Mouse (Mus musculus) CD8-positive naive resting alpha-beta T cell, adult 2 months (primary cell): Measurements from ENCODE around the gene Zdhhc7.

Experiments
- DNase-seq, 2 experiments: peaks; one replicate each; pipeline ENCODE4 v3.0.0; 2022; ENCODE audit warnings: low read depth in 2 of 2, low spot score in 2 of 2

Gene Zdhhc7

DNA sequence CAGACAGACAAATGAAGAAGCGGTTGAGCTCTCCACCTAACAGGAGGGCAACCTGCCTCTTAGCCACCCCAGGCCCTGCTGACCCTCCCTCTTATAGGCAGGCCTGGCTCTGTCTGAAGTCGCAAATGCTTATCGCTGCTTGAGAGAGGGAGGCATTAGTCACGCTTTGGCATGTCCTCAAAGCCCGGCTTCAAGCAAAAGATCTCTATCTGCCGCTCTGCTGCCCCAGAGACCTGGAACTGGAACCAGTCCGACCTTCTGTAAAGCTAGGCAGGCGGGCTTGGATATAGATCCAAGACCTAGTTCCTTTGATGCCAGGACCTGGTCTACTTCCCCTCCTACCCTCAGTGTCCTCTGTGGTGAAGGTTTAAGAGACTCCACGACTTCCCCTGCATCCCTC lies 29.0 kb downstream of the Zdhhc7 start:
- no peak for DNase-seq

DNA sequence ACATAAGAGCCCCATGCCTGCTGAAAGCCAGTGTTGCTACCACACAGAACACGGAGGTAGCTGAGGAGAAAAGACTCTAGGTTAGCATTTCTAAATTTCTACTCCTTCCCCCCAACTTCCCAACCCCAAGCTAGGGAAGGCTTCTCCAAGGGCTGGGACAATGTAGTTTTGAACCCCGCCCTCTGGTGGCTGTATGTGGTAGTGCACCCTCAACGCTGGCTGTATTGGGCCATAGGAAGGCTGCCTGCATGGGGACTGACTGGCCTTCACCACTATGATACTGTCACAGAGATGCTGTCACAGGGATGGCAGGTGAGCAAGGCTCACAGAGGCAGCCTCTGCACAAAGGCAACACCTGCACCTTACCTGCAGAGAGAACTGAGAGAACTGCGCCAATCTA lies 29.6 kb downstream of the Zdhhc7 start:
- peak; percentile 58 to 64 for DNase-seq

DNA sequence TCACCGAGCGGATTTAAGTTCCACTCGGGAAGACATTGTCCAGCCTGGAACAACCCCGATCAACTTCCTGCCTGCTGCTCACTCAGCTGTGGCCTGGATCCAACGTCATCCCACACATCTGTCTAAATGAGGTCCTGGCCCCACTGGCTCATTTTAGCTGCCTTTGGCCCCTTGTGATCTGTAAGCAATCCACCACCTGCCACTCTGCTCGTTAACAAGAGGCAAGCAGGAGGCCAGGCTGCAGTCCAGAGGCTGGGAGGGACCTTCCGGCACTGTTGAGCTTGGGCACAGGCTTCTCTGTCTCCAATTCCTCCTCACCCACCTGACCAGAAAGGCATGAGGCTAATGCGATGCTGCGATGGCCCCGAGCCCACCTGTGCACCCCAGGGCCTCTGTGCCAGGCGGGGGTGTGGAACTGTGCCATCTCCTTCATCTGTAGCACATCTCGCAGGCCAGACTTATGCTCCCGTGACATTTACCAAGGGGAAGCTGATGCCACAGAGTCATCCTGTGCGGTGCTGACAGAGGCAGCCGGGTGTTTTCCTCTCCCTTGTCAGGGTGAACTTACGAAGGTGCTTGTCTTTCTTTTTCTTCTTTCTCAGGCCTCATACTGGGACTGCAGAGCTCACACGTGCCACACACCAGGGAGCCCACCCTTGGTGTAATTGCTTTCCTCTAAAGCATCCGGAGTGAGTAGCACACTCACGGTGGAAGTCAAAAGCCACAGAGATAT lies 33.2 kb downstream of the Zdhhc7 start:
- no peak for DNase-seq

DNA sequence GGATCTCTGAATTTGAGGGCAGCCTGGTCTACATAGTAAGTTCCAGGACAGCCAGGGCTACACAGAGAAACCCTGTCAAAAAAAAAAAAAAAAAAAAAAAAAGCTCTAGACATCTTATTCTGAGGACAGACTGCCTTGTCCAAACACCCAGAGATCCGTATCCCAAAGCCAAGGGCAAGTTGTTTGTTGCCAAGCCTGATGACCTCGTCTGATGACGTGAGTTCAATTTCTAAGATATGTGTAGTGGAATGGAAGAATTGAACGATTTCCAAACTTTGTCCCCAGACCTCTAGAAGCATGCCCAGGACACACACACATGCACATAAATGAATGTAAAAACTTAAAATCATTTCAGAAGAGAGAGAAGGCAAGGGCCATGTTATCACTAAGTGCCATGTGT lies 35.1 kb downstream of the Zdhhc7 start:
- no peak for DNase-seq

DNA sequence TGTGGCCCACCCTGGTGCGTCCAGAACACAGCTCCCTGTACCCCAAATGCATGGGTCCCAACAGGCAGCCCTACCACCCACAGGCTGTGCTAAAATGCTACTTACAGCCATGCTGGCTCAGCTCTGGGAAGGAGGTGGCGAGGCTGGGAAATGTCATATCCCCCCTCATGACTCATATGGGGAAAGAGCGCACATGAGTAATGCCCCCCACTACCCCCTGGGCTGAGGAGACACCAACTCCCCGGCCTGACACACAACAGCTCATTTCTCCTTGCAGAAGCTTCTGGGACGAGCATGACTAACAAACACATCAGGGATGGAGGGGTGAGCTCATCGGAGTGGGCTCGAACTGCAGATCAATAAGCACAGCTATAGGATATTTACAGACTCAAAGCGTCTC lies 35.7 kb downstream of the Zdhhc7 start:
- no peak for DNase-seq

DNA sequence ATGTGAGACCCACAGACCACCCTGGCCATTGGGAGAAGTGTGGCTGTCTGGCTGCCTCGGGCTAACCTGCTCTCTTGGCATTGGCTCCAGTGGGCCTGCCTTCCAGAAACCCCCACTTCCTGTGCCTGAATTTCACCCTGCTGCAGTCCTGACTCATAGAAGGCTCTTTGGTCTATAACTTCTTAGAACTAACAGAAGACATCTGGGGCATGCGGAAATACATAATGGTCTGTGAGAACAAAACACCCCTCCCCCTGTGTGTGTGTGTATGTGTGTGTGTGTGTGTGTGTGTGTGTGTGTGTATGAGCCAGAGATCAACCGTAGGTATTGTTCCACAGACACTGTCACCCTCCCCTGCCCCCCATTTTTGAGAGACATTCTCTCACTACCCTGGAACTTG lies 38.0 kb downstream of the Zdhhc7 start:
- no peak for DNase-seq

DNA sequence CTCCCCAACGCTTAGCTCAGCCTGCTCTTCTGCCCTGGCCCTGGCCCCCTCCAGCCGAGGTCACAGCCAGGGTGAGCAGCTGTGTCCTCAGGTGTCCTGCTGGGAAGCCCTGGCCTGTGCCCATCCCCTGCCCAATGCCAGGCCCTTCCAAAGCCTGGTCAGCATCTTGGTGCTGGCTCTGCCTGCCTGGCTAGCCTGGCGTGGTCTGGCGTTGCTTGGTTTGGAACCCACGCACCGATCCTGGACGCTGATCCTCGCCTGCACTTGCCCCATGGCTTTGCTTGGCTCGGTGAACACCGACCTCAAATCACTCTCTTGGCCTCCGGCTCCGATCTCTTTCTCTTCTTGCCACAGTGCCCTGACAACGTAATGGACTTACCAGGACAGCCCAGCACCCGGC lies 38.5 kb downstream of the Zdhhc7 start:
- DNase-seq: no peak

DNA sequence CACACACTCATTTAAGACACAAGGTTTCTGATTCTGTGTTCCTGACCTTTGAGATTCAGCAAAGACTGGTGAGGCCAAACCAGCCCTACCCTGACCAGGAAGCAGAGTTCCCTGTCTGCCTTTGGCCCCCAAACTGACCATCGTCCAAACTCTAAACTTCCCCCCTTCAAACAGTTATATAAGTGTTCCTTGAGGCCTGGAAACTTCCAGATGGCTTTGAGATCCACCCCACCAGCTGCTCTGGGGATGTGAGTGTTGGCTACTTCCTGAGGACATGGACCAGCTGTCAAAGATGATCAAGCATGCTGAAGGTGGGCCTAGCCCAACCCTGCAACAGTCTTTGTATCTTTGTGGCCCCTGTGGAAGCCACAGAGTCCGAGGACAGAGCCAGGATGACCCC lies 44.2 kb downstream of the Zdhhc7 start:
- DNase-seq: no peak

- no peak for DNase-seq
Observed at GRCm38 (mm10) chr8:120054833-120055232, 46.4 kb downstream of the Zdhhc7 start.

- no peak for DNase-seq
Observed at GRCm38 (mm10) chr8:120052318-120052717, 49.0 kb downstream of the Zdhhc7 start.

GRCm38 (mm10) chr8:120051908-120052307 lies 49.4 kb downstream of the Zdhhc7 start:
- DNase-seq: no peak

GRCm38 (mm10) chr8:120051006-120051405 lies 50.3 kb downstream of the Zdhhc7 start:
- DNase-seq: no peak

- no peak for DNase-seq
Observed at GRCm38 (mm10) chr8:120050376-120050775, 50.9 kb downstream of the Zdhhc7 start.

GRCm38 (mm10) chr8:120049949-120050348 lies 51.3 kb downstream of the Zdhhc7 start:
- DNase-seq: no peak

GRCm38 (mm10) chr8:120046258-120047020 lies 54.8 kb downstream of the Zdhhc7 start:
- DNase-seq: no peak

DNA sequence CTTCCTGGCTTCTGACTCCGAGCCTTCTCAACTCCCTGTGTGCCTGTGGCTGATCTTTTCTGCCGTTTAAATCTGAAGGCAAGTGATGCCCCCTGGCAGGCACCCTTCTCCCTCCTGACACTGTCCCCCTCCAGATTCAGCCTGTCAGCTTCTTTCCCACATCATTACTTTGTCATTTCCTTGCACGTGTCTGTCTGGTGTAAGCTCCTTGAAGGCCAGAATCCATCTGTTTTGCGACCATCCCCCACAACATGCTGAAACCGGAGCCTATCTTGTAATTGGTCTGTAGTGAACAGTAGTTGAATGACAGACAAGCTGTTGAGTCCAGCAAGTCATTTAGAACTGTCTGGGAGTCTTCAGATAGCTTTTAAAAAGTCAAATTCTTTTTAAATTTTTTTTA lies 55.8 kb downstream of the Zdhhc7 start:
- no peak for DNase-seq

DNA sequence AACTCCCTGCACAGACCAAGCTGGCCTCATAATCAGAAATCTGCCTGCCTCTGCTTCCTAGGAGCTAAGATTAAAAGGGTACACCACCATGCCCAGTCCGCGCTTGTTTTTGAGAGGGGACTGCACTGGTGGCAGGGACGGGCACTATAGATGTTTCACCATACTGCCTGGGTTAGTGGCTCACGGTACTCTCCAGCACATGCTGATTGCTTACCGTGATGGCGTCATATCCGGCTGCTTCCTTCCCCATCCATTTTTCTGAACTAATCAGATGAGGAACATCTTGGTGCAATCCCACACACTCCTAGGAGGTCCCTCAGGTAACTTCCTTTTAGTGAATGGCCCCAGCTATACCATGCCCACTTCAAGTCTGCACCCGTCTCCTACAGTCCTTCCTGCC lies 56.4 kb downstream of the Zdhhc7 start:
- DNase-seq: no peak

DNA sequence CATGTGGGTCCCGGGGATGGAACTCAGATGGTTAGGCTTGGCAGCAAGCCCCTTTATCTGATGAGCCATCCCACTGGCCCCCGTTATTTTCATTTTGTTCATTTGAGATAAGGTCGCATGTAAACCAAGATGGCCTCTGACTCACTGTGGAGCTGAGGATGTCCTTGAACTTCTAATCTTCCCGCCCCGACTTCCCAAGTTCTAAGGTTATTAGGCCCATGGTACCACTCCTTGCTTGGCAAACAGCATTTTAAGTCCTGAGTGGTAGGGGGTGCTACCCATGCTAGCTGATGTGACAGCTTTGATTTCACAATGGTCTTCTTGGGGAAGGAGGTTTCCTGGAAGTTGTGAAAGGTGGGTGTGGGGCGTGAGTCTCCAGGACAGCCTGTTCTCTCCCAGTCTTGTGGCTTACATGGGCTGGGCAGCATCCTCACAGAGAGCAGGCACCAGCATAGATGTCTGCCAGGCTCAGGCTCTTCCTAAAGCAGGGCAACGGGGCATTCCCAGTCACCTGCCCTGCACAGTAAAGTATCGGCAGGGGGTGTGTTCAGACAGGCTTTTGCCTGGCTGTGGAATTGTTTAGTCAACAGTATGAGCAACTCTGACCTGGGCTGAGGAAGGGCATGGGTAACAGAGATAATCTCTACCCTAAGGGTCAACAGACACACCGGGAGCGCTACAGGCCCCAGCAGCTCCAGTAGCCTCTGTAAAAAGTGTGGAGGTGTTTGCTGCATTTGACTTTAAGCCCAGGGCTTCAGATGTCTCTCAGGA lies 58.6 kb downstream of the Zdhhc7 start:
- DNase-seq: no peak

DNA sequence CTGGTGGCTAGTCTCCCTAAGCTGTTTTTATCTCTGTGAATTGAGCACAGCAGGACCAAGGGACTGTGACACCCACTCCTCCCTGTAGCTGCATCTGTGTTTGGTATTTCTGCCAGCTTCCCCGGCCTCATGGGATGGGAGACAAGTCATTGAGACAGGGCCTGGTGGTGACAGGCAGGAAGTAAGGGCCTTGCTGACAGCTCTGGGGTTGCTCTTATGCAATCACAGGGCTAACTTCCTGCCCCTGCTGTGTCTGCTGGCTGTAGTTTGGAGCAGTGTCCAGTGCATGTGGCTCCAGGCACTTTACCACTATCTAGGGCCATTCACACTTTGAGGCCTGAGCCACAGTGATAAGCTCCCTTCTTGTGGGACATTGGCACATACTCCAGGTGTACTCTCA lies 60.4 kb downstream of the Zdhhc7 start:
- DNase-seq: no peak

- no peak for DNase-seq
Observed at GRCm38 (mm10) chr8:120039313-120039919, 61.9 kb downstream of the Zdhhc7 start.

GRCm38 (mm10) chr8:120038741-120039140 lies 62.5 kb downstream of the Zdhhc7 start:
- DNase-seq: no peak

- DNase-seq: no peak
Observed at GRCm38 (mm10) chr8:120037611-120038010, 63.7 kb downstream of the Zdhhc7 start.
